Mouse (Mus musculus) lung, embryonic 14.5 days (tissue): ENCODE results near the gene Tmem248. TPM values are rescaled to one million over a fixed set of nuclear protein-coding genes. Genes with fewer than 3 reads are reported as not detected.

Source experiments
- ATAC-seq: fragments of 200-750 bp; cut with Nextera tagmentation; 2 replicates; pipeline ENCODE4 v1.8.0; 2017; ENCODE audit warnings: mild to moderate bottlenecking, moderate TSS enrichment, moderate library complexity; ENCODE audit not compliant: insufficient read depth
- DNase-seq: peaks from one replicate; pipeline ENCODE4 v3.0.0-alpha.2; 2015
- H3K27ac ChIP-seq: fragments of 300-500 bp; sonication (generic); 2 replicates; pipeline ENCODE4 v1.5.1; 2014; ENCODE audit warnings: low read depth, mild to moderate bottlenecking, moderate library complexity
- H3K27me3 ChIP-seq: fragments of 300-500 bp; sonication (generic); 2 replicates; pipeline ENCODE4 v1.6.1; 2014; ENCODE audit warnings: low read length, control low read depth; ENCODE audit not compliant: insufficient read depth
- H3K36me3 ChIP-seq: fragments of 300-500 bp; sonication (generic); 2 replicates; pipeline ENCODE4 v1.6.1; 2014; ENCODE audit warnings: control low read depth; ENCODE audit not compliant: insufficient read depth
- H3K4me1 ChIP-seq: fragments of 300-500 bp; sonication (generic); 2 replicates; pipeline ENCODE4 v1.6.1; 2014; ENCODE audit warnings: antibody characterized with exemption, control low read depth; ENCODE audit not compliant: insufficient read depth
- H3K4me2 ChIP-seq: fragments of 300-500 bp; sonication (generic); 2 replicates; pipeline ENCODE4 v1.6.1; 2014; ENCODE audit warnings: mild to moderate bottlenecking
- H3K4me3 ChIP-seq: fragments of 300-500 bp; sonication (generic); 2 replicates; pipeline ENCODE4 v1.5.1; 2014; ENCODE audit warnings: low read depth, low read length
- H3K9ac ChIP-seq: fragments of 300-500 bp; sonication (generic); 2 replicates; pipeline ENCODE4 v1.6.1; 2014
- H3K9me3 ChIP-seq: fragments of 300-500 bp; sonication (generic); 2 replicates; pipeline ENCODE4 v1.6.1; 2016; ENCODE audit warnings: low read depth, low read length, control low read depth
- CTCF ChIP-seq: IDR thresholded peaks from 2 replicates; pipeline ENCODE4 v1.5.1; 2016; ENCODE audit warnings: antibody characterized with exemption, low read depth
- WGBS: fragments of 180-500 bp; shearing (Covaris S2); extraction: QIAGEN DNeasy Blood & Tissue Kit; methylation state at CpG from one replicate; pipeline ENCODE4 v1.1.7; 2014; 5-methylcytosine and 5-hydroxymethylcytosine counted together
- polyA plus RNA-seq: library from polyadenylated mRNA; unstranded; fragments of >200 nt; fragmentation: Nextera tagmentation; extraction: Ambion mirVana; gene quantifications from 2 replicates; pipeline ENCODE4 v1.2.1, GENCODE M21; 2014

The Tmem248 gene
- polyA plus RNA-seq, 1 experiment from 2014 or later: 46.6 TPM

- Histone ChIP-seq H3K9me3 (no peaks in the 10 kb centered on the region), H3K9ac (peak overlapping the region; percentile 97; the same call in 1 of the 2 replicates), H3K4me2 (peak overlapping the region; percentile 75), H3K4me3 (peak overlapping the region; percentile 100), H3K27ac (no peak overlapping the region), H3K36me3 (0 out of 2 replicates have a peak, but pooled peaks cover 2% of the 10 kb centered on the region), H3K27me3 (no peaks in the 10 kb centered on the region), H3K4me1 (peaks cover 10% of the 10 kb centered on the region; the same call in 1 of the 2 replicates)
- 48% methylated on average over 2 of the region's 2 CpGs for WGBS
- TF ChIP-seq CTCF: no peak
- ATAC-seq (no peak), DNase-seq (no peak)
Observed at GRCm38 (mm10) chr5:130221316-130221715, 4.4 kb downstream of the Tmem248 start.

- Histone ChIP-seq H3K9me3 (no peaks in the 10 kb centered on the region), H3K4me3 (peak overlapping the region; percentile 100), H3K27ac (peak overlapping the region; percentile 79), H3K36me3 (0 out of 2 replicates have a peak, but pooled peaks cover 3% of the 10 kb centered on the region), H3K9ac (peak overlapping the region; percentile 97), H3K4me1 (peaks cover 10% of the 10 kb centered on the region; the same call in 1 of the 2 replicates), H3K27me3 (no peaks in the 10 kb centered on the region), H3K4me2 (peak overlapping the region; percentile 75)
- under 1% methylated on average over 10 of the region's 10 CpGs for WGBS
- ATAC-seq (peak; percentile 50), DNase-seq (no peak)
- no peak for TF ChIP-seq CTCF
Observed at GRCm38 (mm10) chr5:130221760-130222145, 4.9 kb downstream of the Tmem248 start.

- Histone ChIP-seq H3K9me3 (no peaks in the 10 kb centered on the region), H3K27me3 (no peaks in the 10 kb centered on the region), H3K36me3 (0 out of 2 replicates have a peak, but pooled peaks cover 3% of the 10 kb centered on the region), H3K4me1 (peaks cover 10% of the 10 kb centered on the region; the same call in 1 of the 2 replicates), H3K9ac (peak overlapping the region; percentile 97), H3K27ac (peak overlapping the region; percentile 88), H3K4me2 (peak overlapping the region; percentile 75), H3K4me3 (peak overlapping the region; percentile 100)
- ATAC-seq (peak; percentile 87), DNase-seq (peak; percentile 94)
- WGBS: under 1% methylated on average over 78 of the region's 88 CpGs
- peak; percentile 65 for TF ChIP-seq CTCF
Observed at GRCm38 (mm10) chr5:130222146-130223004, 5.5 kb downstream of the Tmem248 start.

- Histone ChIP-seq H3K27ac (no peak overlapping the region), H3K4me1 (peaks cover 10% of the 10 kb centered on the region; the same call in 1 of the 2 replicates), H3K4me3 (no peak overlapping the region), H3K36me3 (peaks cover 30% of the 10 kb centered on the region), H3K27me3 (no peaks in the 10 kb centered on the region), H3K4me2 (no peak overlapping the region), H3K9me3 (no peaks in the 10 kb centered on the region), H3K9ac (no peak overlapping the region; the same call in 1 of the 2 replicates)
- TF ChIP-seq CTCF: no peak
- DNase-seq (no peak), ATAC-seq (no peak)
- 84% methylated on average over 3 of the region's 3 CpGs for WGBS
Observed at GRCm38 (mm10) chr5:130226790-130227189, 9.9 kb downstream of the Tmem248 start.

GRCm38 (mm10) chr5:130228120-130228519 is 11.2 kb downstream of the Tmem248 start:
- DNase-seq: peak; percentile 40
- Histone ChIP-seq H3K9ac (no peak overlapping the region), H3K4me2 (no peak overlapping the region), H3K27me3 (no peaks in the 10 kb centered on the region), H3K9me3 (no peaks in the 10 kb centered on the region), H3K27ac (0 out of 2 replicates have a peak overlapping the region, but pooled peaks have one; percentile 9), H3K36me3 (peaks cover 43% of the 10 kb centered on the region), H3K4me3 (no peak overlapping the region), H3K4me1 (peaks cover 8% of the 10 kb centered on the region; the same call in 1 of the 2 replicates)
- ATAC-seq: peak; percentile 21; the same call in 1 of the 2 replicates
- TF ChIP-seq CTCF: no peak
- 35% methylated on average over 4 of the region's 4 CpGs for WGBS

GRCm38 (mm10) chr5:130236302-130236701 is 19.4 kb downstream of the Tmem248 start:
- ATAC-seq (no peak), DNase-seq (no peak)
- TF ChIP-seq CTCF: no peak
- no peaks in the 10 kb centered on the region for H3K27me3 ChIP-seq
- WGBS: 94% methylated on average over 8 of the region's 8 CpGs
- peaks cover 96% of the 10 kb centered on the region for H3K36me3 ChIP-seq
- no peak overlapping the region for H3K4me3 ChIP-seq
- H3K4me1 ChIP-seq: no peaks in the 10 kb centered on the region
- H3K27ac ChIP-seq: no peak overlapping the region
- no peak overlapping the region for H3K4me2 ChIP-seq
- H3K9ac ChIP-seq: no peak overlapping the region
- H3K9me3 ChIP-seq: no peaks in the 10 kb centered on the region

GRCm38 (mm10) chr5:130239236-130239635 is 22.4 kb downstream of the Tmem248 start:
- 83% methylated on average over 7 of the region's 7 CpGs for WGBS
- no peaks in the 10 kb centered on the region for H3K27me3 ChIP-seq
- no peak for TF ChIP-seq CTCF
- no peak for ATAC-seq
- no peak overlapping the region for H3K4me3 ChIP-seq
- H3K4me2 ChIP-seq: no peak overlapping the region
- H3K36me3 ChIP-seq: peaks cover 96% of the 10 kb centered on the region
- no peaks in the 10 kb centered on the region for H3K9me3 ChIP-seq
- no peak overlapping the region for H3K9ac ChIP-seq
- no peak overlapping the region for H3K27ac ChIP-seq
- DNase-seq: no peak
- no peaks in the 10 kb centered on the region for H3K4me1 ChIP-seq
